Mouse (Mus musculus): ENCODE measurements around the gene Olfr1160.
"Not testable (repeated sequence)": the region's sequence is repeated elsewhere in the genome, so short reads cannot be mapped to it uniquely, and the experiment has no call there.

Gene Olfr1160

DNA sequence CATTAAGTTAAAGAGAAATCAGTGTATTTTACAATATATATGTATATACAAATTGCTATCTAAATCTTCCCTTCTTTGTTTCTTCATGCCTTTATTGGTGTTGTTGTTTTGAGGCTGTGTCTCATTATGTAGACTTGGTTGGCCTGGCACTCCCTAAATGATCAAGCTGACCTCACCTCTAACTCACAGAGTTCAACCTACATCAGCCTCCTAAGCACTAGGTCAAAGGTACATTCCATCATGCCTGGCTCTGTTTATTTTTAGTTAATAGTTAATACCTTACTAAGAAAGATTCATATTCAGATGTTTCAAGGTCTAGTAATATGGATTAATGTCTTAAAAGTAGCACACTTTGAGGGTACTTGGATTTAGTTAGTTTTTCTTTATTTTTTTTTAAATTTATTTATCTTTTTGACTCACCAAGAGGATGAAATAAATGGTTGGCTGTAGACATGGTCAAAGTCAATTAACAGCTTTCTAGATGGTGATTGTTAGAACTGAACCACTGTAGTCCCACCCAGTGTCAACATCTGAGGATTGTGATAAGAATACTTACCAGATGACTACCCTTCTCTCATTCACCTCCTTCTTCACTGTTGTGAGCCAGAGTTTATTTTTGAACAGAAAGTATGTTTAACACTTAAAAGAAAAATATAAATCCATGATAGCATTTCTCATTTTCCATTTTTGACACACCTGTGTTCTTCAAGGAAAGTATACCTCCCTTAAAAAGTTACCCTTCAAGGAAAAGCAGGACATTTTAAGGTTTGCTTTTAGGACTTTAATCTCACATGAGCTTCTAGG is at the start of gene Olfr1160:
Gene Olfr1160 (minus strand): TSS at position 754 of the 804 bp plus-strand sequence.
- DNase-seq (ENCODE audit: low spot score in 2 of 2) = no peak

DNA sequence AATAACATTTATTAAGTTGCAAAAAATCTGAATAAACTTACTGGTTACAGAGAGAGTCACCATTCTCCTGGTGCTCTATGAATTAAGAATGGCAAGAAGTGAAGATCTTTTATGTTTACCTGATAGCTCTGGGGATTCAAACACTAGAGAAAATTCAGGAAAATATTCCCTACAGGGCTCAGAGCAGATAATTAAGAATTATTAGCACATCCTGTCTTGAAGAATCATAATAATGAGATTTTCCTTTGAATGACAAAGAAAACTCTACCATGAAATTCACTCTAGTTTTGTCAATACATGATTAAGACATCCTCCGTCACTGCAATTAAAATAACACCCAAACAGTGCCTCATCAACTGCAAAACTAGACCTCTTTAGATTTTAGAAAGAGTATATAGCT is 43.0 kb upstream of the Olfr1160 start, which contains the start of gene Olfr1162:
Gene Olfr1162 (minus strand): TSS at position 101 of the 400 bp plus-strand sequence.
- no peak for DNase-seq (ENCODE audit: low spot score in 2 of 2)

DNA sequence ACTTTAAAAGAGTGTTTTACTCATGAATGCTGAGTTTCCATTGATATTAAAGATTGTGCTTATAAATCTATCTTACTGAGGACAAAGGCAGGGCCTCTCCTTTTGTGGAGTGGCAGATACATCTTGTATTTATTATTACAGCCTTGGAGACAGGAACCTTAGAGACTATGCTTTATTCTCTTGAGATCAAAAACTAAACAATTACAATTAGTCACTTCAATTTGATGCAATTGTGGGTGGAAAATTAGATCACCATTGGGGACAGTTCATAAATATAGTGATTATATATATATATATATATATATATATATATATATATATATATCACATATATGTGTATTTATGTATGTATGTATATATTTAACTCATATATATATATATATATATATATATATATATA is 29.5 kb upstream of the Olfr1160 start, which contains the start of gene Olfr73:
Gene Olfr73 (minus strand): TSS at position 101 of the 400 bp plus-strand sequence.
- no peak for DNase-seq (ENCODE audit: low spot score in 2 of 2)

DNA sequence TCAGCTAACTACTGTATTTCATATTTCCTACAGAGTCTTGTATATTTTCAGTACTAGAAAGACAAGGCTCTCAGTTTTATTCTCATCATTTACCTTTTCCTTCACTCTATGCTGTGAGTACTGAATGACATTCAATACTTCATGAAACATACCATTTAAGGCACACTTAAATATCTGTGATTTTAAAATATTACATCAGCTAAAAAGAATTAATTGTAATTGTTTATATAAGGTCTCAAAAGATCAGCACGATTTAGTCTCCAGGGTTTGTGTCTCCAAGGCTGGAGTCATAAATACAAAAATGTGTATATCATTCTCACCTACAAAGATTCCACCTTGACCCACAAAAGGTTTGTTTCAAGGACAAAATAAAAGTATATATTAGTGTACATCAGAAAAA is 14.4 kb upstream of the Olfr1160 start, which contains the start of gene Olfr1161:
Gene Olfr1161 (plus strand): TSS at position 301 of the 400 bp plus-strand sequence.
- DNase-seq (ENCODE audit: low spot score in 2 of 2) = not testable (repeated sequence)

DNA sequence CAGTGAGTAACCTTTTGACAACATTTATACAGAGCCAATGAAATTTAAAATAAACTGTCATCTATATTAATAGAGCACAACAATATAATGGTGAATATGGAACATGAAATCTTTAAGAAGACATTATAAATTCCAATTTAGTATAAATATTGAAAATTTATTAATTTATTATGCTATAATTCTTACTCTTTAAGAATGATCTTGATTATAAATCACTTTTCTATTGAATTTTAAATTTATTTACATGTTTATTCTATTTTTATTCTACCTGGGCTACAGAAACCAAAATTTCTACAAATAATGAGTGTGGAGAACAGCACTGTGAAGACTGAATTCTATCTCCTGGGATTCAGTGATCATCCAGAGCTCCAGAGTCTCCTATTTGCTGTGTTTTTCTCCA is 18.3 kb downstream of the Olfr1160 start, which contains the start of gene Olfr1158:
Gene Olfr1158 (plus strand): TSS at position 301 of the 400 bp plus-strand sequence.
- DNase-seq (ENCODE audit: low spot score in 2 of 2) = no peak

DNA sequence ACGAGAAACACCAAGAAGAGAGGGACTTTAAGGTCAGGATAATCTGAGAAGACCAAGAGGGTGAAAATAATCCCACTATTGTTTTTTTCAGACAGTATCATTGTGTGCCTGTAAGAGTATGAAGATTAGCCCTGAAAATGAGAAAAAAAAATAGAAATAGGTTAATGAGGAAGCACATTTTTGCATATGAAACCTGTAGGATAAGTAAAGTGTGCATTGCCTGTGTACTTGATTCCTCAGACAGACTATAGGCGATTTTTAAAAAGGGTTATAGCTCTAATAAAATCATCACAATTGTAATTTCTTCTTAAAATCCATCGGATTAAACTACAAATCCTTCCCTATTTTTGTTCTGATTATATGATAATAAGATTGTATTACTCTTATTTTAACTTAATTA is 33.5 kb downstream of the Olfr1160 start, which contains the start of gene Olfr74:
Gene Olfr74 (minus strand): TSS at position 101 of the 400 bp plus-strand sequence.
- DNase-seq (ENCODE audit: low spot score in 2 of 2) = no peak

DNA sequence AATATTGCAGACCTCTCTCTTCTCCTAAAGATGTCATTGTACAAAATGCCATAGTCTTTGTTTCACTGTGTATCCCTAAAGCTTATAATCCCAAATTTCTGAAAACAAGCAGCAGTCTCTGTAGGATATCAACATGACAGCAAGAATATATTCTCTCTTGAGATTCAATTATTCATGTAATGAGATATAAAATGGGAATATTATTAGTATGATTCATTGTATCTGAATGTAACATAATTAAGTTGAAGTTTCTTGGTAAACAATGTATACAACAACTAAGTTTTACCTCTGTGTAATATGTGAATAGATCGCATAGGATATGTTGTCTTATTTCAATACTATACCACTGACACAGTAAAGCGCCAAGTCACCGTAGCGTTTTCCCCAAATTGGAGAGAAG is 39.9 kb downstream of the Olfr1160 start, which contains the start of gene Olfr1157:
Gene Olfr1157 (minus strand): TSS at position 101 of the 400 bp plus-strand sequence.
- no peak for DNase-seq (ENCODE audit: low spot score in 2 of 2)

DNA sequence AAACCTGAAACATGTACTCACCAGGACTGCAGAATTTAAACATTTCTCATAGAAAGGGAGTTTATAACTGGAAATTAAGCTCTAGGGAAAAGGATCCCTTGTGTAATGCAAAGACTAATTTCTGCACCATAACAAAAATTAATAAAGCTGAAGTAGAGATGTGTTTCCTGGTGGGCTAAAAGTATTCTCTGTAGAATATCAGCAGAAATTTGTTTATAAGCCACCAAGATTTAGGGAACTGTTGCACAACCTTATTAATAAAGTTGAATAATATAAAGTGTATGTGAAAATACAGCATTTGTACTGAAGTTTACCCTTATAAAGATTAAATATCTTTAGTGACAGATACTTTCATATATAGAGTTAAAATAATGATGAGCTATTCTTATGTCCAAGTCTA is 55.1 kb downstream of the Olfr1160 start, which contains the start of gene Olfr1156:
Gene Olfr1156 (minus strand): TSS at position 101 of the 400 bp plus-strand sequence.
- DNase-seq (ENCODE audit: low spot score in 2 of 2) = no peak
